Mouse (Mus musculus): ENCODE results near the gene Tsacc. TPM values are rescaled to one million over a fixed set of nuclear protein-coding genes. Genes with fewer than 3 reads are reported as not detected.
"Not testable (repeated sequence)": the region's sequence is repeated elsewhere in the genome, so short reads cannot be mapped to it uniquely, and the experiment has no call there.

The Tsacc gene
- total RNA-seq, 2 experiments from 2014 or later, result 7.4 to 7.9 TPM

DNA sequence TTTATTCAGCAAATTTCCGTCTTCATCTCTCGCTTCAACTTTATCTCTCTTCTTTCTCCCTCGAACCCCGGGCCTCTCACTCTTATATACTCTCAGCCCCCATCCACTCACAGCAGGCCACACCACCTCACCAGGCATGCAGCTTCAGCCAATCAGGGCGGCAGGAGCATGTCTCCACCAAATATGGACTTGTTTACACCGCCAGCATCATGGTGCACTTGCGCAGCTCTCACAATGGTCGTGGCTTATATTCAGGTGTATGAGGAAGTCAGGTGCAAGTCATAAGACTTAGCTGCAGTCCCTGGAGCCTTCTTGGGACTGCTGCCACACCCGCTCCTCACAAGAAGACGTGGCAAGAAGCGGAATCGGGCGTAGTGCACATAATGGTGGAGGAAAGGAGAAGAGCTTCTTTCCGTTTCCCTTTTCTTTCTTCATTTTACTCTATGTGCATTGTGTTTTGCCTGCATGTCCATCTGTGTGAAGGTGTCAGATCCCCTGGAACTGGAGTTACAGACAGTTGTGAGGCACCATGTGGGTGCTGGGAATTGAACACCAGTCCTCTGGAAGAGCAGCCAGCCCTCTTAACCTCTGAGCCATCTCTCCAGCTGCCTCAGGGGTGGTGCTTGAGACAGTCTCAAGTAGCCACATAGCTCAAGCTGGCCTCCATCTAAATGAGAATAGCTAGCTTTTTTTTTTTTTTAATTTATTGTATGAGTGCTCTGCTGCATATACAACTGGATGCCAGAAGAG, 11.8 kb downstream of the Tsacc start:
- DNase-seq (ENCODE audit: low spot score), result not testable (repeated sequence)

DNA sequence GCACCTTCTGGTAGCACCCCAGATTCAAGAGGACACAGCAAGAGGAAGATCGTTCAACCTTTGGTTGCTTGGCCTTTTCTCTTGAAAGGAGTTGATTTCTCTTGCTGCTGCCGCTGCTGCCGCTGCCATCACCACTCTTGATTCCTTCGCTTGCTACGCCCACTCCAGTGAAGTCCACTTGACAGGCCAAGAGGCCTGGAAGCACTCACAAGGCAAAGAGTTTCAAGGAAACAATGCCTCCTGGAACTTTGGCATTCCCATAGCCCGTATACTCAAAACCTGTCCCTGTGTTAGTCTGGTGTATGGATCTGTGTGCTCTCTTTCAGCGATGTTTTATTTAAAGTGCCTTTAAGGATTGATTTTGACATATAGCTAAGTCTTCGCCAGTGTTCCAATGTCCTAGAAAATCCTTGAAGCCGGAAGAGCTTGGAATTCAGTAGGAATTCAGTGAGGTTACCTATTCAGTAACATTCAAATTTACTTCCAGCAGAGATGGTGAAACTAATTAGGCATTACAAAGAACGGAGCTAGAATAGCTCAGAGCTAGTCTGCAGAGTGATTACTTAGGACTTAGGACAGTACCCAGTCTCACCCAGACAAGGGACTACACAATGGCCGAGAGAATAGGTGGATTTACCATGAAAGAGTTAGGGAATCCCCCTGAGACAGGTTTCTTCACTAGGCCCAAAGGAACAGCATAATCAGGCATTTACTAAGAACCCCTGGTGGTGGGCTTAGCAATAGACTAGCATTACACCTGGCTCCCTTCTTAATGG, 15.5 kb downstream of the Tsacc start:
- DNase-seq (ENCODE audit: low spot score), result not testable (repeated sequence)

DNA sequence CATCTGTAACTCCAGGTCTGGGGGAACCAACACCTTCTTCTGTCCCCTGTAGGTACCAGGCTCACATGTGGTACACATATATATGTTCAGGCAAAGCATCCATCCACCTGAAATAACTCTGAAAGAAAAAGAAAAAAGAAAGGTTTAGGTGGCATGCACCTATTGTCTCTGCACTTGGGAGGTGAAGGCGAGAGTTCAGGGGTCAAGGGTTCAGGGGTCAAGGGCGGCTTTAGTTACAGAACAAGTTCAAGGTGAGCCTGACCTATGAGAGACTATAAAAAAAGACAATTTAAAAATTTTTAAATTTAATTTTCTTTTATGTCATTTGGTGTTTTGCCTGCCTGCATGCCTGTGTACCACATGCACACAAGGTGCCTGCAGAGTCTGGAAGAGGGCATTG, 16.8 kb downstream of the Tsacc start:
- DNase-seq (ENCODE audit: low spot score), result no peak

DNA sequence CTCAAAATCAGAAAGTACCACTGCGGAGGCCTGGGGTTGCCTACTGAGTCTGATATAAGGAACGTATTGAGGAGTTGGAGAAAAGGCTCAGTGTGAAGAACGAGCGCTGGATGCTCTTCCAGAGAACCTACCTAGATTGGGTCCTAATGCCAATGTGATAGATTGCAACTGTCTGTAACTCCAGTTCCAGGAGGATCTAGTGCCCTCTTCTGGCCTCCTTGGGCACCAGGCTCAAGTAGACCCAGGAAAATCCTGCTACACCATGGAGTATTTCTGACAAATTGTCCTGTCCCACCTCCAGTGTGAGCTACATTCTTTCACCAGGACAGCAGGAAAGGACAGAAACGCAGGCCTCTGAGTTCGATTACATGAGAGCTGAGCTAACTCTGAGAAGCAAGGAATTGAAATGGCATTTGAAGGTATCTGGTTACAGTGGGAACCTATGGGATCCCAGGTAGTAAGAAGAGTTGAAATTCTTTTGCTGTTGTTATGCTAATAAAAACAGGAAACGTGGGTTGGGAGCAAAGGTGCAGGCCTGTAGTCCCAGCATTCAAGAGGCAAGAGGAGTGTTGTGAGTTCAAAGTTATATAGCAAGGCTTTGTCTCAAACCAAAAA, 20.2 kb downstream of the Tsacc start:
- no peak for DNase-seq (ENCODE audit: low spot score)

DNA sequence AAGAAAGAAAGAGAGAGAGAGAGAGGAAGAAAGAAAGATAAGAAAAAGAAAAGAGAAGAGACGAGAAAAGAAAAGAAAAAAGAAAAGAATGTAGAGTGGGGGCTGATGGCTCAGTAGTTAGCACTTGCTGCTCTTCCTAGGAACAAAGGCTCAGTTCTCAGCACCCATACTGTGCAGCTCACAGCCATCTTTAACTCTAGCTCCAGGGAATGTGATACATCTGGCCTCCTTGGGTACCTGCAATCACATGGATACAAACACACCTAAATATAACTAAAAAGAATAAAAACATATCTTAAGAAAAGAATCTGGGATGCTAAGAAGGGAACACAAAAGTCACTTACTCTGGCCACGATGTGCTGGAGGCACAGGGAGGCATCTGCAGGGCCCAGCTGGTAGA, 20.7 kb downstream of the Tsacc start:
- DNase-seq (ENCODE audit: low spot score), result no peak

DNA sequence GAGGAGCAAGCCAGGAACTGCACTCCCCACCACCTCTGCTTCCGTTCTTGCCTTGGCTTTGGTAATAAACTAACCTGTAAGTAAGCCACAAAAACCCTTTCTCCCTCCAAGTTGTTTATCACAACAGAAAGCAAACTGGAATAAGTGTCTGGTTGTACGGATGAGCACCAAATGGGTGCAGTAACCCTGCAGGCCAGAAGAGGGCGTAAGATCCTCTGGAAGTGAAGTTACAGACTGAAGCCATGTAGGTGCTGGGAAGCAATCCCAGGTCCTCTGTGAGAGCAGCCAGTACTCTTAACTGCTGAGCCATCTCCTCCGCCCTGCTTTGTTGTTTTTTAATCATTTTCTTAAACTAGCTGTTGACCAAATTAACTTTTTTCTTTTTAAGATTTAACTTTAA, 22.8 kb downstream of the Tsacc start:
- DNase-seq (ENCODE audit: low spot score), result no peak

DNA sequence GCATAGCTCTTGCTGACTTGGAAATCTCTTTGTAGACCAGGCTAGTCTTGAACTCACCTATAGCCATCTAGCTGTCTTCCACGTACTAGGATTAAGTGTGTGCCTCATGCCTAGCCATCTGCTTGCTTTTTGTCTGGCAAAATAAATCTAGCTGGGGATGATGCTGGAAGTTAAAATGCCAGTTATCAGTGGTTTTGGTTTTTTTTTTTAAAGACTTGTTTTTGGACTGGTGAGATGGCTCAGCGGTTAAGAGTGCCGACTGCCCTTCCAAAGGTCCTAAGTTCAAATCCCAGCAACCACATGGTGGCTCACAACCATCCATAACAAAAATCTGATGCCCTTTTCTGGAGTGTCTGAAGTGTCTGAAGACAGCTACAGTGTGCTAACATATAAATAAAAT, 24.9 kb downstream of the Tsacc start:
- no peak for DNase-seq (ENCODE audit: low spot score)

DNA sequence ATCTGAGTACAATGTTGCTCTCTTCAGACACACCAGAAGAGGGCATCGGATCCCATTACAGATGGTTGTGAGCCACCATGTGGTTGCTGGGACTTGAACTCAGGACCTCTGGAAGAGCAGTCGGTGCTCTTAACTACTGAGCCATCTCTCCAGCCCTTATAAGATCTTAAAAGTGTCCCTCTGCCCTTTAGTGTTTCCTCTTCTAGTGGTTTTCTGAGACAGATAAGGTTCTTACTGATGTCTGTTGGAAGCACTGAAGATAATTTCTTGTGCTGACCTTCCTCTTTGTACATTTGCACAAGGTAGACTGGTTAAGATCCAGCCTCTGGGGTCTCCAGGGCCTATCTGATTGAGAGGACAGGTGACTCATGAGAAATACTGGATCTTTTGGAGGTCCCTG, 25.5 kb downstream of the Tsacc start:
- DNase-seq (ENCODE audit: low spot score), result not testable (repeated sequence)

DNA sequence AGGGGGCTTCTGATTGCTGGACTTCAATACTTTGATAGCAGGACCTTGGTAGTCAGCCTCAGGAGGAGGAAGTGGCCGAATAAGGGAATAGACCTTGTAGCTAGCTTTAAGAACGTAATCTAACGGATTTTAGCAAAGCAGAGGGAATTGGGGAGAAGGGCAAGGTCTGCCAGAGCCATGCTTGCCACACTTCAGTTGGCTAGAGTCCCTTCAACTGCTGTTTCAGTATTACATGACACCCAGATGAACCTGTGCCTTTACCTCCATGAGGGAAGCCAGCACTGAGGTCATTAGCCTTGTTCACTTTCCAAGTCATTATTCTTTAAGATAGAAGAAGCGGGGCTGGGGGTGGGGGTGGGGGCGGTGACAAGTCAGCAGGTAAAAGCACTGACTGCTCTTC, 27.8 kb downstream of the Tsacc start:
- no peak for DNase-seq (ENCODE audit: low spot score)

DNA sequence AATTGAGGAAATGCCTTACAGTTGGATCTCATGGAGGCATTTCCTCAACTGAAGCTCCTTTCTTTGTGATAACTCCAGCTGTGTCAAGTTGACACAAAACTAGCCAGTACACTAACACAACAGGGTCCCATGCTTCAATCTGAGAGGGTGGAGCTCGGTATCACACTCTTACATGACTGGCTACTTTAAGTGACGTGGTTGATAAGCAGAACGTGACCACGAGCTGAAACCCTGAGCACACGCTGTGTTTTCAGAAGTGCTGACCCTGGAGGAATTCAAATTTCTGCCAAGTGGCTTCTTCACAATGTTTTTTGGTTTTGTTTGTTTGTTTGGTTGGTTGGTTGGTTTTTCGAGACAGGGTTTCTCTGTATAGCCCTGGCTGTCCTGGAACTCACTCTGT, 28.8 kb downstream of the Tsacc start:
- not testable (repeated sequence) for DNase-seq (ENCODE audit: low spot score)

DNA sequence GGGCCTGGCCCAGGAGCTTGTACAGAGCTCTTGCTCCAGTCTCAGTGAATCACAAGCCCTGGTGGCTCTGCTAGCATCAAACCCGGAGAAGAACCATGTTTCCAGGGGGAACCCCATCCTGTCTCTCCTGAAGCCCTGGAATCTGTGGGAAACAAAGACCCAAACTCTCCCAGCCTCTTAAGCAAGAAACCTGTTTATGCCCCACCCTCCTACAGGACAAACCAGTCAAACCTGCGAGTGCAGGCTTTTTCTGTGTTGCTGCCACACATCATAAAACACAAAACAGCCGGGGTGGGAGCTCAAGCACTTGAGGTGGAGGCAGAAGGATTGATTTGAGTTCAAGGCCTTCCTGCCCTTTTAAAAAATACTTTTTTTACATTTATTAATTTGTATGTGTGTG, 34.5 kb downstream of the Tsacc start:
- DNase-seq (ENCODE audit: low spot score), result no peak

DNA sequence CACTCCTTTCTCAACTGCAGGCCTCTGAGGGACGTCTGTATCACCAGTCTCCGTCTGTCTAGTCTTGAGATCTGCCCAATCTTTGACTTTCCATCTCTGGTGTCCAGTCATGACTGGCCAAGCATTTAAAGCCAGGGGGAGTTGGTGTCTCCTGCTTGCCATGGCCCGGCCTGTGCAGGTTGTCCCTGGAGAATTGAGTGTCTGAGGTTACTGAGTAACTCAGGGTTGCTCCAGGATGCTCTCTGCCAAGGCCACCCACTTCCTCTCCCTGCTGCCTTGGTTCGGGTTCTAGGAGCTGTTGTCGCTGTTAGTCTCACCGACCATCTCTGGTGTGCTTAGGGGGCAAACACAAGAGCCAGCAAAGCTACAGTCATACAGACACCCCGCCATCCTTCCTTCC, 40.4 kb downstream of the Tsacc start:
- no peak for DNase-seq (ENCODE audit: low spot score)

DNA sequence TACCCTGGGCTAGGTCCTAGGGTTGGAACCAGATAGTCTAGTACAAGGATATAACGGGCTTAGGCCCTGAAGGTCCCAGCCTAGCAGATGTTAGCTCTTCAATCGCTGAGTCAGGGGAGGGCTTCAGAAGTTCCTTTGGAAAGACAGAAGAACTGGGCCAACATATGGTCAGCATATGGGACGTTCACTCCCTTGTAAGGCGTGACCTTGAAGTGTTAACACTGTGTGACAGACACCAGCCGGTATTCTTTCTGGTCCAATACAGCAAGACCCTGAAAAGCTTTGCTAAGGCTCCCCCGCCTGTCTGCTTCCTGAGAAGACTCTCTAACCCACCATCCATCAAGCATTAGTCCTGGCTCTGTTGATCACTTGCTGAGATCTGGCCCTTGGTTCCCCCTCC, 40.8 kb downstream of the Tsacc start:
- no peak for DNase-seq (ENCODE audit: low spot score)

DNA sequence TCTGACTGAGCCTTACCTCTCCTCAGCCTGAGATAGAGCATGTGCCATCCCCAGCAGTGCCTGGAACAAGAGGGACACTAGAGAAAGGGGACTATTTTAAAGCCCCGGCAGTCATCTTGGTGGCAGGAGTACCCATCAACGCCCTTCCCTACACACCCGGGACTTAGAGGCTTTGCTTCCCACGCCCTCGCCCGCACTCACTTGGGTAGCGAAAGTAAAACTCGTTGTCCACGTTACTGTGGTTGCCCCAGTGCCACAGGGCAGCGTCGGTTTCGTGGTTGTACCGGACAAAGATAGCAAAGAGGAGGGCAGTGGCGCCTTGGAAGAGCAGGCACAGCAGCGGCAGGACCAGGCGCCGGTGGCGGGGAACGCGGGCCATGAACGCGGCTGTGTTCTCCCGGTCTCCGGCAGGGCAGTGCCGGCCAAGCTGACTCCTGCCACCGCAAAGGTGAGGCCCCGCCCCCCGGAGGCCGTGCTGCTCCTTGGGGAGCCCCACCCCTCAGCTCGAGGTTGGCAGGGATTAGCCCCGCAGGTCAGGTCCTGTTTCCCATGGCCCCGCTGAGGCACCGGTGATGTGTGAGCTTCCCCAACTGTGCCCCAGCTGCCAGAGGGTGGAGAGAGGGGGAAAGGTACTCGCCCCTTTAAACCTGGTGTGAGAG, 42.4 kb downstream of the Tsacc start, which contains the start of gene Rhbg:
Gene Rhbg, minus strand, starts transcription at position 442 of the 659 bp plus-strand sequence.
- peak; percentile 32 for DNase-seq (ENCODE audit: low spot score)

DNA sequence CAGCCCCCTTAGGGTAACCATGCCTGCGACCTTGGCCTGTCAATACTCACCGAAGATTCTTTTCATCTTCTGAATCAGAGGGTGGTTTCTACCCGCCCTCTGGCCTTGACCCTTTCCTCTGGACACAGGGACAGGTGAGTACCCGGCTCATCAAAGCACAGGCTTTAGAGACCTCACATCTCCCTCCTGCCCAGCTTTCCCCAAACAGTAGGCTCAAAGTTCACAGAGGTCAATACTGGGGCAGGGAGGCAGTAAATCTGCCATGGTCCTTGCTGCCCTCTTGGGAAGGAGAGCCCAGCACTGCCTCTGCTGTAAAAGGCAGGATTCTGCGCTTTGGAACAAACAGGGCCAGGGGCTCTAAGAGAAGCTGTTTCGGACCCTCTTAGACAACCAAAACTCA, 44.1 kb downstream of the Tsacc start:
- no peak for DNase-seq (ENCODE audit: low spot score)

DNA sequence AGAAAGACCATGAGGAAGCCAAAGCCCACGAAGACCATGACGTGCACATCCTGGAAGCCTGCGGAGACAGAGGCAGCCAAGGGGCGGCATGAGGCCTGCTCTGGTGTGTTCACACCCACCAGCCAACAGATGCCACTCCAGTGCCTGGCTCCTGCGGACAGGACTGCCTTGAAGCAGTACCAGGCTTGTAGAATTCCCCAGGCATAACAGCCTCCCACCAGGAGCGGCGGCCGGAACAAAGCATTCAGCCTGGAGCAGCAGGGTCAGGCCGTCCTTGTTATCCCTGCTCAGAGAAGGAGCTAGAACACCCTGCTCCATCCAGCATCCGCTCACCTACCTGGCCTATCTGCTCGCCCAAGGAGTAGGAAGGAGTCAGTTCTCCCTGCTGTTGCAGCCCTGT, 48.4 kb downstream of the Tsacc start:
- no peak for DNase-seq (ENCODE audit: low spot score)

DNA sequence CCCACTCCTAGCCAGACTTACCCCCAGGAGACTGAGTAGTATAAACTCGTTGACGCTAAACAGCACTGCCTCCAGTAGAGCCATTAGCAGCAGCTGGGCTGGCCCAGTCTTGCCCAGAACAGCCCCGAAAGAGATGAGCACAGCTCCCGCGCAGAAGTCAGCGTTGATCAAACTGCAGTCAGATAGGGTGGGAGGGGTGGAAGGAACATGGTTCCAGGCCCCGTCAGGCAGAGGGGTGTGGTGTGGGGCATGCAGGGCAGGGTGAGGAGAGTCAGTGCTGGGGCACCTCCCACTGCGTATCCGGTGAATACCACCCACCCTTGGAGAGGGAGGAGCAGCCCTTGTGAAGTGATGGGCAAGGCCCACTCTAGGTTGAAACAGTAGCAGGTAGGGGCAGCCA, 49.1 kb downstream of the Tsacc start:
- no peak for DNase-seq (ENCODE audit: low spot score)

DNA sequence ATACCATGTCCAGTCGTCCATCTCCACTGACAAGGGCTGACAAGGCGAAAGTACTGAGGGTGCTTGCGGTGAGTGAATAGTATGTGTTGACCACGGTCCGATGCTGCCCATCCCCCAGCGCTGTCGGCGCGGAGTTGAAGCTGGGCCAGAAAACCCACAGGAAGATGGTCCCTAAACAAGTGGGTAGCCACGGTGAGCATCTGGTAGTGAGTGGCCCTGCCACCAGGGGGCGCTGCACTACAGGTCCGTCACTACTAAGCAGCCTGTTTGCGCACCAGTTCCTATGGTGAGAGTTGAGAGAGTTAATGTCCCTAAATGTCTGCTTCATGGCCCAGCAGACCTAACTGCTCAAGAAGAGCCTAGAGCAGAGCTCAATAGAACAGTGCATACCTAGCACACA, 51.0 kb downstream of the Tsacc start:
- peak; percentile 60 for DNase-seq (ENCODE audit: low spot score)

DNA sequence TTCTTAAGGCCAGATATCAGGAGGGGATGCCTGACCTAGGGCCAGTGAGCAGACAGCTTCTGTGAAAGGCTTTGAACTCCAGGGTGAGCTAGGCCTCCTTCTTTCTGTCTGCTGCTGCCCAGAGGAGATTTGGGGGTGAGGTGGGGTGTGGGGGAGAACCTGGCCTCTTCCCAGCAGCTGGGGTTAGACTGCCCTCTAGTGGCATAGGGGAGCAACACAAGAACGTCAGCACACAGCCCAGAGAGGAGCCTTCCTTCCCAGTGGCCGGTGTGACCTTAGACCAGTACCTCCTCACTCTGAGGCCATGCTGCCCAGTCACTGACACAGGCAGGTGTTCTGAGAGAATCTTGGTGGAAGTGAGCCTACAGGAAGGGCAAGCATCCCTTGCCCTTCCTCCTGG, 52.7 kb downstream of the Tsacc start:
- DNase-seq (ENCODE audit: low spot score), result peak; percentile 24

DNA sequence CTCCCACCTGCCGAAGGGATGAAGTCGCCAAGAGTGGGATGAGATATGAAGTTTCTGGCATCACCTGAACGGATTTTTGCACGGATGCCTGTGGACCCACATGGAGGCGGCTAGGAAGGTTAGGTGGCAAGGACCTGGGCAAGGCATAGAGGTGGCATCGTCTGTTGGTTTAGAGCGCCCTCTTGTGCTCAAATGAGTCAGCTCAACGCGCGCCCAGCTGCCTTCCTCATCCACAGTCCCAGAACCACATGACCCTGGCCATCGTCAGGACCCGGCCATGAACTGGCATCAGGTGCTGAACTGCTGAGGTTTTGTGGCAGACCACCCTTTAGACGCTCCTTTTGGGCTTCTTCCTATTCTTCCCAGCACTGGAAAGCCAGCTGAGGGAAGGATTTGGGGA, 54.3 kb downstream of the Tsacc start:
- peak; percentile 70 for DNase-seq (ENCODE audit: low spot score)

DNA sequence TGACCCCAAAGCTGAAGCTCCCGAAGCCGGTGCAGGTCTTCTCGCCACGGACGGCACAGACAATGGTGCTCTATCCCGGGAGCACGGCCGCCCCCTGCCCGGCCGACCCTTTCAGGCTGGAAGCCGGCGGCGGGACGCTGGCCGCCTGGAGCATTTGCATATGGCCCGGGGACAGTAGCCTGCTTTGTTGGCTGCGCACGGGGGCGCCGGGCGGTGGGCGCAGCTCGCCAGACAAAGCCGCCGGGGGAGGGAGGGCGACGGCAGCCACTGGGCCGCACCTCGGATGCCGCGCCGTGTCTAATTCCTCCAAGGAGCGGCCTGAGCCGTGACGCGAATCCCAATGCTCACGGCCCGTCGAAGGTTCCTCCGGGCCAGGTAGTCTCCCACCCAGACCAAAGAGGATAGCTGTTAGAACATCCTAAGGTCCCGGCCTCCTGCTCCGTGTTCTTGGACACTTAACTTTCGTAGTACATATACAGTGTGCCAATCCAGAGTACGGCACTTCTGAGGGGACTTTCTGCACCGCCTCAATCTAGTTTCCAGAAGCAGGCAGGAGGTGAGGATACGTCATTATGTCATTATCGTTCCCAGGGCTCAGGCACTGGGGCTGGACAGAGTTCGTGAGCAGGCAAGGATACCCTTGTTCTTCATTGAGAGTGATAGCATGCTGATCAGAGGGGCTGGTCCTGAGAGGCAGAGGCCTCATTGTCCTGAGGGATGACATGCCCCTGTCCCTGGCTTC, 55.6 kb downstream of the Tsacc start:
- no peak for DNase-seq (ENCODE audit: low spot score)

Data from gastrocnemius, adult 18-20 months (tissue).